Mouse (Mus musculus) forebrain, embryonic 16.5 days (tissue): ENCODE measurements around the gene Rubcn. TPM values are rescaled to one million over a fixed set of nuclear protein-coding genes. Genes with fewer than 3 reads are reported as not detected.
A peak's percentile ranks its signal among the peaks of the same experiment; 100 is the strongest.

Experiments used
- ATAC-seq: fragments of 200-750 bp; cut with Nextera tagmentation; 2 replicates; pipeline ENCODE4 v1.8.0; 2017; ENCODE audit warnings: mild to moderate bottlenecking, moderate library complexity
- H3K27ac ChIP-seq: fragments of 300-500 bp; sonication (generic); 2 replicates; pipeline ENCODE4 v1.5.1; 2014; ENCODE audit warnings: low read length, control low read depth
- H3K27me3 ChIP-seq: fragments of 300-500 bp; sonication (generic); replicated peaks from 2 replicates; pipeline ENCODE4 v1.6.1; 2014; ENCODE audit warnings: low read length; ENCODE audit not compliant: control insufficient read depth, insufficient read depth
- H3K36me3 ChIP-seq: fragments of 300-500 bp; sonication (generic); 2 replicates; pipeline ENCODE4 v1.6.1; 2014; ENCODE audit not compliant: control insufficient read depth, insufficient read depth
- H3K4me1 ChIP-seq: fragments of 300-500 bp; sonication (generic); replicated peaks from 2 replicates; pipeline ENCODE4 v1.6.1; 2014; ENCODE audit warnings: low read length; ENCODE audit not compliant: control insufficient read depth, insufficient read depth
- H3K4me2 ChIP-seq: fragments of 300-500 bp; sonication (generic); 2 replicates; pipeline ENCODE4 v1.6.1; 2014; ENCODE audit warnings: mild to moderate bottlenecking, low read length, control low read depth
- H3K4me3 ChIP-seq: fragments of 300-500 bp; sonication (generic); replicated peaks from 2 replicates; pipeline ENCODE4 v1.5.1; 2014; ENCODE audit warnings: mild to moderate bottlenecking, low read length, control low read depth
- H3K9ac ChIP-seq: fragments of 300-500 bp; sonication (generic); replicated peaks from 2 replicates; pipeline ENCODE4 v1.6.1; 2014; ENCODE audit warnings: low read depth, low read length, control low read depth
- H3K9me3 ChIP-seq: fragments of 300-500 bp; sonication (generic); 2 replicates; pipeline ENCODE4 v1.6.1; 2016; ENCODE audit warnings: low read length; ENCODE audit not compliant: control insufficient read depth
- WGBS: fragments of 180-500 bp; shearing (Covaris S2); extraction: QIAGEN DNeasy Blood & Tissue Kit; methylation state at CpG from one replicate; pipeline ENCODE4 v1.1.7; 2014; 5-methylcytosine and 5-hydroxymethylcytosine counted together
- polyA plus RNA-seq: library from polyadenylated mRNA; unstranded; fragments of >200 nt; fragmentation: Nextera tagmentation; extraction: Ambion mirVana; gene quantifications from 2 replicates; pipeline ENCODE4 v1.2.1, GENCODE M21; 2015

Gene Rubcn
- polyA plus RNA-seq, 1 experiment from 2014 or later, result 40.4 TPM

DNA sequence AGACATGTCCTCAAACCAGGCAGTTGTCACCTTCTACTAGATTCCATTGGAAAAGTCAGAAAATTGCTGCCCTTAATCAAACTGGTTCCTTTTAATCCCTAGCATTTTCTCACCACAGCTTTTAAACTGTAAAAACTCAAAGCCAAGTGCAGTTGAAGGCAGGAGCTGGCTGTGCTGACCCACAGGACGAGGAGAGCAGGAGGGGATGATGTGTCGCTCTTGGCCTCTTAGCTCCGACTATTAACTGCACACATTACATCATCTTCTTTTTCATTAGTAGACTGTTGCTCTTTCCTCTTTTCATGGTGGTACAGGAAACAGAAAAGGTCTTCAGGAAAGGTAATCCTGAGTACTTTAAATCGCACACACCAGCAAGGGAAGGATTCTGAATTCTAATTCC is 19.2 kb downstream of the Rubcn start:
- Histone ChIP-seq H3K36me3 (peaks cover 2% of the 10 kb centered on the region), H3K9ac (no peak overlapping the region), H3K9me3 (no peaks in the 10 kb centered on the region), H3K4me1 (peaks cover 11% of the 10 kb centered on the region), H3K27me3 (no peaks in the 10 kb centered on the region), H3K4me3 (no peak overlapping the region), H3K4me2 (no peak overlapping the region), H3K27ac (no peak overlapping the region)
- no peak for ATAC-seq
- 66% methylated on average over 4 of the region's 4 CpGs for WGBS

DNA sequence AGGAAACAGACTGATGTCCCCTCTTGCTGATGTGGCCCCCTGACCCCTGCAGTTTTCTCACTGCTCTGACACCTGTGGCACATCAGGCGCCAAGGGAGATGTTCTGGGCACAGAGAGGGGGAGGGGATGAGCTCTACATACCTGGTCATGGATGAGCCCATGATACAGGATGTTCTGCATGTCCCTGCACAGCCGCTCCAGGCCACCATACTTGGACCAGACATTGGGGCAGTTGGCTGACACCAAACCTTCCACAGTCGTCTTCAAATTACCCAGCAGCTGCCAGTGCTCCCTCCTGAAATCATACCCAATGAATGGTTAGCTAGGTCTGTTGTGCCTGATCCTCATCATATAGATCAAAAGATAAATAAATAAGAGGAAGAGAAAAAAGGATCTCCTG is 20.8 kb downstream of the Rubcn start:
- no peak overlapping the region for H3K27ac ChIP-seq
- H3K9me3 ChIP-seq, result no peaks in the 10 kb centered on the region
- H3K36me3 ChIP-seq, result peaks cover 5% of the 10 kb centered on the region
- H3K4me3 ChIP-seq, result no peak overlapping the region
- H3K4me1 ChIP-seq, result peaks cover 11% of the 10 kb centered on the region
- H3K9ac ChIP-seq, result no peak overlapping the region
- no peak overlapping the region for H3K4me2 ChIP-seq
- ATAC-seq, result no peak
- no peaks in the 10 kb centered on the region for H3K27me3 ChIP-seq
- WGBS, result 93% methylated on average over 3 of the region's 3 CpGs

DNA sequence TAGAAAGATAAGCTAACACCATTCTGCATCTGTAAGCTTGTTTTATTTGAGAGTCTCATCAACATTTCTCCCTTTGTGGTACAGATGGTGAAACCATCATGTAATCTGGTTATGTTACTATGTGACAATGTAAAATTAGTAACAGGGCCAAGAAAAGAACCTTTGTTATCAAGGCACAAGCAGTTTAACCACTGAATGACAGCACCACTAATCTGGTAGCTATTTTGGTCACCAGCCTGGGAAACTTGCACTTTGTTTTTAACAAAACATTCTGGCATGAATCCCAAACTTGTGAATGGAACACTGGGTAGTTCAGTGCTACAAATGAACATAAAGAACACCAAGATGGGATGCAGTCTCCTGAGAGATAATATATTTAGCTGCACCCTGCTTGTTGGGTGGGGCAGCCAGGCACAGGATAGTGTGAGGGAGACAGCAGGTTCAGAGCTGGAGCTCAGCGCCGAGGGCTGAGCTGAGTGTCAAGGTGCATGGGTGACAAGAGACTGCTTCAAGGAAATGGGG is 23.5 kb downstream of the Rubcn start:
- Histone ChIP-seq H3K4me1 (peaks cover 11% of the 10 kb centered on the region), H3K9ac (no peak overlapping the region), H3K9me3 (no peaks in the 10 kb centered on the region), H3K4me3 (no peak overlapping the region), H3K27me3 (no peaks in the 10 kb centered on the region), H3K36me3 (peaks cover 6% of the 10 kb centered on the region), H3K4me2 (no peak overlapping the region), H3K27ac (peak overlapping the region; percentile 64)
- peak; percentile 76 for ATAC-seq
- 52% methylated on average over 2 of the region's 2 CpGs for WGBS

DNA sequence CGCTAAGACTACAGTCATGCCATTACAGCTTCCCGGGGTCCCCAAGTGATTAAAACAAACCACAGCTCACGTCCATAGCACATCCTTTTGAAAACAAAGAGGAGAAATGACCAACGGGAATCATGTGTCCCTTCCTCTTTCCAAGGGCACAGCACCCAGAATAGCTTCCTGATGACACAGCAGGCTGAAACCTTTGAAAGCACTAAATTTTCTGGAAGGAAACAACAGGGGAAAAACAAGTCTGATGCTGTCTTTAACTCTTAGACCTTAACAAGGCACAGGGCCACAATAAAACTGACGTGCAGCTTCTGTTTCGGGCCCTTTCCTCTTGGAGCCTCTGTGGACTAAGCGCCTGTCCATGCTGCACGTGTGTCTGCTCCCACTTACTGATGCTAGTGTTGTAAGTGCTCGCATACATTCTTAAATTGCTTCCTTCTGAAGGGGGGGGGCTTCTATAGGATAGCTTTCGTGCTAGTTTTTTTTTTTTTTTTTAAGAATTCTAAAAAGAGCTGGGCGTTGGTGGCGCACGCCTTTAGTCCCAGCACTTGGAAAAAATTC is 24.0 kb downstream of the Rubcn start:
- WGBS, result 59% methylated on average over 13 of the region's 13 CpGs
- Histone ChIP-seq H3K27ac (peak overlapping the region; percentile 12; the same call in 1 of the 2 replicates), H3K27me3 (no peaks in the 10 kb centered on the region), H3K9ac (no peak overlapping the region), H3K4me1 (peaks cover 11% of the 10 kb centered on the region), H3K9me3 (no peaks in the 10 kb centered on the region), H3K4me3 (no peak overlapping the region), H3K36me3 (peaks cover 6% of the 10 kb centered on the region), H3K4me2 (no peak overlapping the region)
- ATAC-seq, result 0 out of 2 replicates have a peak, but pooled peaks have one; percentile 40

DNA sequence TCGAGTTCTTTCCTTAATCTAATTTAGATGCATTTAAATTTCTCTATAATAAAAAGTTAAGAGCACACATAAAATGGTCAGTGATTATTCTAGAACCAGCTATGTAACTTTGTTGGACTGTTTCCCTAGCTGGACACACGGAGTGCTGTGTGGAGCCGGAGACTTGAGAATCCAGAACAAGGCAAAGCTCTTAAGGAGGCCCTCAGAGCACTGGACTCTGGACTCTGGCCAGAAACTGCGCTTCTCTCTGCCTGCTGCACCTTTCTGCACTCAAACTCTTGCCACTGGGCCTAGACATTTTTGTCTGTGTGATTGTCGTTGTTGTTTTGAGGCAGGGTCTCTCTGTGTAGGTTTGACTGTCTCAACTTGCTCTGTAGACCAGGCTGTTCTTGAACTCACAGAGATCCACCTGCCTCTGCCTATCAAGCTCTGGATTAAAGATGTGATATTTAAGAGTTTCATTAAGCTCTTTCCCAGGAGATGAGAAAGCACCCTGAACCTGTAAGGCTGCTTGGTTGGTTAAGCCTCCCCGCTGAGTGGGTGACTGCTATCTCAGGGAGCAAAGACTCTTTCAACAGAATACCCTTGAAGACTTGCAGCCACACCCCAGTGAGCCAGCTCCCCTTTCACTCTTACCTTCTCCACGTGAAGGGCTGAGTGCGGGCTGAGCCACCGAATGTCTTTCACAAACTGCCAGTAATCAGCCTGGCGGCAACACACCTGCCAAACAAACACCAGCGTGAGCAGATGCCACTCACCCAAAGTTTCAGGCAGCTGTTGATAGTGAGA is 28.3 kb downstream of the Rubcn start:
- H3K4me2 ChIP-seq, result no peak overlapping the region
- peaks cover 21% of the 10 kb centered on the region for H3K36me3 ChIP-seq
- peaks cover 7% of the 10 kb centered on the region for H3K4me1 ChIP-seq
- H3K9me3 ChIP-seq, result no peaks in the 10 kb centered on the region
- no peaks in the 10 kb centered on the region for H3K27me3 ChIP-seq
- no peak for ATAC-seq
- WGBS, result 92% methylated on average over 11 of the region's 11 CpGs
- H3K27ac ChIP-seq, result no peak overlapping the region
- H3K4me3 ChIP-seq, result no peak overlapping the region
- no peak overlapping the region for H3K9ac ChIP-seq

DNA sequence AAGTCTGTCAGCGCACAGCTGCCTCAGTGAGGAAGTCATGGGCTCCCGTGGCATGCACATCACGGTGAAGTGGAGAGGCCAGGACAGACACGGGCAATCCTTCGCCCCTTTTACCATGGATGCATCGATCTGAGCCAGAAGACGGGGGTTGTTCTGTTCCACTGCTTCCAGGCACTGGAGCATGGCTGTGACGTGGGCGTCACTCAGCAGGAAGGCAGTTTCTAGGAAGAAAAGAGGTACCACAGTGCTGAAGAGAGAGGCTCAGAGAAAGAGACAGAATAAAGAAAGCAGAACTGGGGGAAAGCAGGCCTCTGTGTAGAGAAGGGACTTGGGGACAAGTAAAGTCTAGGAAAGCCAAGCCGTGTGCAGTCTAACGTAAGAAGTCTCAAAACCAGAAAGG is 30.5 kb downstream of the Rubcn start:
- 92% methylated on average over 11 of the region's 11 CpGs for WGBS
- H3K9ac ChIP-seq, result no peak overlapping the region

DNA sequence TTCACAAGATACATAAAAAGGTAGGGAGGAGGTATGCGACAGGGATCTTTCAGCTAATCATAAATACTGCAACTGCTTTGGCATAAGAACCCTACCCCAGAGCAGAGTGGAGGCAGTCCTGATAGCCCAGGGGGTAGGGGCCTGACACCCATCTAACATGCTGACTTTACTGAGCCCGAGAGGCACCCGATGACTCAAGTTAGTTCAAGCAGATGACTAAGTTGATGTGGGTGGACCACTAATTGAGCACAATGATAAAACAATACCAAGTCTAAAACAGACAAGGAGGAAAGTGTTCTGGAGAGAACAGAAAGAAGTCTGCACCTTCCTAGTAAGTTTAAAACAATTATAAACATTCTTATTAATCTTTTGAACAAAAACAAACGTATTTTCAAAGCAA is 46.1 kb downstream of the Rubcn start:
- no peak overlapping the region for H3K4me3 ChIP-seq
- no peak overlapping the region for H3K4me2 ChIP-seq
- no peaks in the 10 kb centered on the region for H3K4me1 ChIP-seq
- H3K9me3 ChIP-seq, result no peaks in the 10 kb centered on the region
- H3K9ac ChIP-seq, result no peak overlapping the region
- 79% methylated on average over 4 of the region's 4 CpGs for WGBS
- no peak for ATAC-seq
- no peak overlapping the region for H3K27ac ChIP-seq
- H3K36me3 ChIP-seq, result peaks cover 3% of the 10 kb centered on the region
- no peaks in the 10 kb centered on the region for H3K27me3 ChIP-seq

More for the DNA sequence above, 30.5 kb downstream of the Rubcn start:
- Histone ChIP-seq H3K4me1 (no peaks in the 10 kb centered on the region), H3K9me3 (no peaks in the 10 kb centered on the region), H3K27ac (no peak overlapping the region), H3K4me2 (no peak overlapping the region), H3K36me3 (peaks cover 33% of the 10 kb centered on the region), H3K27me3 (no peaks in the 10 kb centered on the region), H3K4me3 (no peak overlapping the region)
- ATAC-seq, result no peak

DNA sequence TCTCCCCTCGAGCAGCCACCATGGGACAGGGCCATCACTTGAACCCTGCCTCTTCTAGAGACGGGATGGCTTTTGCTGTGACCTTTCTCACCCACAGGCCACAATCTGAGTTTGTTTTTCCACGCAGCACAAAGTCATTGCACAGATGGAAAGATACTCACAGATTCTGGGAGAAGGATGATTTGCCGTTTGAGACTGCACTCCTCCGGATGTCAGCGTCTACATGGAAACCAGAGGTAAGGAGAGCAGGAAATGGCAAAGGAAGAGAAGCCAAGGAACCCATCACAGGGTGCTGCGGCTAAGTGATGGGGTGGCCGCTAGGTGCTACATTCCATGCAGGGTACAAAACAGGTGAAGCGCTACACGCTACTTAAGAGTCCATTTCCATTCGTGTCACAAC is 48.5 kb downstream of the Rubcn start:
- ATAC-seq, result no peak
- Histone ChIP-seq H3K36me3 (peaks cover 5% of the 10 kb centered on the region; the same call in 1 of the 2 replicates), H3K4me2 (no peak overlapping the region), H3K27me3 (no peaks in the 10 kb centered on the region), H3K9me3 (no peaks in the 10 kb centered on the region), H3K4me3 (no peak overlapping the region), H3K27ac (no peak overlapping the region), H3K4me1 (no peaks in the 10 kb centered on the region), H3K9ac (no peak overlapping the region)
- WGBS, result 94% methylated on average over 11 of the region's 11 CpGs

DNA sequence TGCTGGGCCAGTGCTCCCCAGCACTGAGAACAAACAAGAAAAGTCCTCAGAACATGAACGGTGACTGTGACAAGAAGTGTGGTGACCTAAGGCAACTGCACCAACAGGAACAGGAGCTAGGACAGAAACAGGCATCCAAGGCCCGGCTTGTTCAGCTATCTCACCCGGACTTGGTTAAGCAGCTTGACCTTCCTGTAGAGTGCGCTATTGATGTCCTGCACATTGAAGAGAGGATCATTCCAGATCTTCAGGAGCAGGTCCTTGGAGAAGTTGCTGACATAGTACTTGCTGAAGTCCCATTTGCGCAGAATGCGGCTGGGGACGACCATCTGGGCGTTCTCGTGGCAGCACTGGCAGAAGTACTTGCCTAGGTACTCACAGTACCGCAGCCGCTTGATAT is 51.0 kb downstream of the Rubcn start:
- no peak for ATAC-seq
- H3K9me3 ChIP-seq, result no peaks in the 10 kb centered on the region
- H3K9ac ChIP-seq, result no peak overlapping the region
- peaks cover 7% of the 10 kb centered on the region; the same call in 1 of the 2 replicates for H3K36me3 ChIP-seq
- H3K4me1 ChIP-seq, result no peaks in the 10 kb centered on the region
- no peaks in the 10 kb centered on the region for H3K27me3 ChIP-seq
- H3K27ac ChIP-seq, result no peak overlapping the region
- 96% methylated on average over 11 of the region's 11 CpGs for WGBS
- no peak overlapping the region for H3K4me2 ChIP-seq
- no peak overlapping the region for H3K4me3 ChIP-seq
